Mouse (Mus musculus): ENCODE measurements around the gene Wnk3.

Gene Wnk3

GRCm38 (mm10) chrX:151197778-151198177 is at the start of gene Wnk3:
TSS of gene Wnk3 (plus strand) at chrX:151198078.
- DNase-seq (ENCODE audit: low read depth, low spot score): no peak

DNA sequence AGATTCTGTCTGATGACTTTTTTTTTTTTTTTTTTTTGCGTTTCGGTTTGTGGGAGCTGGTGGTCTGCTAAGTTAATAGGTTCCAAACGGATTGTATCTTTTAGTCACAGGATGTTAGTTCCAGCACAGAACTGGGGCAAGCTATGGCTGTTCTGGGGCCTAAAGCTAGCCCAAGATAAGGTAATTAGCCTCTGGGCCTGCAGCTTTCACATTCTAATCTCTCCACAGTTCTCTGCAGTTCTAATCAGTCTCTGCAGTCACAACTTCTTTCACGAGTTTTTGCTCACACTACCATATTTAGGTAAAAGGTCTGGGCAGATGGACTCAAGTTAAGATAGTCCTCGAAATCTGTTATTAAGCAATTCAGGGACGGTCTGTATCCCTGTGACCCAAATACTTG is 39.5 kb upstream of the Wnk3 start:
- DNase-seq (ENCODE audit: low read depth, low spot score): no peak

GRCm38 (mm10) chrX:151168438-151169131 is 29.3 kb upstream of the Wnk3 start:
- peak; percentile 84 for DNase-seq (ENCODE audit: low read depth, low spot score)

GRCm38 (mm10) chrX:151169261-151169961 is 28.5 kb upstream of the Wnk3 start:
- peak; percentile 92 for DNase-seq (ENCODE audit: low read depth, low spot score)

DNA sequence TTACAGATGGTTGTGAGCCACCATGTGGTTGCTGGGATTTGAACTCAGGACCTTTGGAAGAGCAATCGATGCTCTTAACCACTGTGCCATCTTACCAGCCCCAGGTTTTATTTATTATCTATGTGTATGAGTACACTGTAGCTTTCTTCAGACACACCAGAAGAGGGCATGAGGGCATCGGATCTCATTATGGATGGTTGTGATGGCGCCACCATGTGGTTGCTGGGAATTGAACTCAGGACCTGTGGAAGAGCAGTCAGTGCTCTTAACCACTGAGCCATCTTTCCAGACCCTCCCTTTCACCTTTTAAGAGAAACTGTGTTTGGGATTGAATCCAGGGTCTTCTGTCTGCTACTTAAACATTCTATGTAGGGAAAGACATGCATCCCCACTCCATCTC is 24.7 kb upstream of the Wnk3 start:
- peak; percentile 49 for DNase-seq (ENCODE audit: low read depth, low spot score)

GRCm38 (mm10) chrX:151298329-151298728 is 100.5 kb downstream of the Wnk3 start:
- no peak for DNase-seq (ENCODE audit: low read depth, low spot score)

- peak; percentile 67 for DNase-seq (ENCODE audit: low read depth, low spot score)
Measured at GRCm38 (mm10) chrX:151313732-151314131, 115.9 kb downstream of the Wnk3 start.

- no peak for DNase-seq (ENCODE audit: low read depth, low spot score)
Measured at GRCm38 (mm10) chrX:151333615-151334014, 135.7 kb downstream of the Wnk3 start.

DNA sequence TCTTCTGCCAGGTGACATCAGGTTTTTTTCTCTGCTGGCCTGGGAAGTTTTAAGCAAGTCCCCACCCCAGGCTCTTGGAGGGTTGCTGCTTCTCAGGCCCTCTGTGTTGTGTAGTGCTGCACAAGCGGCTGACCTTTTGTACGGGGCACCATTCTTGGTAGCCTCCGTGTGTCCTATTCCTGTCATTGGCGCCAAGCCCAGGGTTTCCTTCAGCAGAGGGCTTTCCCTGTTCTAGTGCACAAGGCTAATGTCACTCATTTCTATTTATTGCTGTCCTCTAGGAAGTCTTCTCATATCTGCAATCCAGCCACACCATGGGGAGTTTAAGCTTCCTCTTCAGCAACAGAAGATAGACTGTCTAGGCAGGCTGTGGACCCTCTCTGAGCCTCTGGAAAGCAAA is 139.9 kb downstream of the Wnk3 start:
- no peak for DNase-seq (ENCODE audit: low read depth, low spot score)

GRCm38 (mm10) chrX:151343761-151344500 is 146.1 kb downstream of the Wnk3 start, which contains the start of gene Fam120c:
TSS of gene Fam120c (plus strand) at chrX:151344175.
- peak; percentile 79 for DNase-seq (ENCODE audit: low read depth, low spot score)

DNA sequence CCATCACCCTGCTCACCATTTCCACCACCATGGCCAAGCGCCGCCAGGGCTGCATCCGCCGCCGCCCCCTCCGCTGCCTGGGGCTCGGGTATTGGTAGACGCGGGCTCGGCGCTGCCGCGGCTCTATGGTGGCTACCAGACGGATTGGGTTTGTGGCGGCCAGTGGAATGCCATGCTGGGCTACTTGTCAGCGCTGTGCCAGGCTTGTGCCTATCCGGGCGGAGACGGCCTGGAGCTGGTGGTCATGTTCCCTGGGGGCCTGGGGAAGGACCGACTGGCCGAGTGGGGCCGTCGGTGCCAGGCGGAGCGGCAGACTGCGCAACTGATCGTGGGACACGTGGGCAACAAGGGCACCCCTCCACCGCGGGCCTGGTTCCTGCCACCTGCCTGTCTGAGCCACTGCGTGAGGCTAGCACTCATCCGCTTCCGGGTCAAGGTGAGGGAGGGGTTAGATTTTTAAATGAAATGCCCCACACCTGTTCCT is 146.7 kb downstream of the Wnk3 start:
- DNase-seq (ENCODE audit: low read depth, low spot score): peak; percentile 54

- peak; percentile 33 for DNase-seq (ENCODE audit: low read depth, low spot score)
Measured at GRCm38 (mm10) chrX:151345333-151346125, 147.7 kb downstream of the Wnk3 start.

- DNase-seq (ENCODE audit: low read depth, low spot score): no peak
Measured at GRCm38 (mm10) chrX:151347278-151347677, 149.4 kb downstream of the Wnk3 start.

DNA sequence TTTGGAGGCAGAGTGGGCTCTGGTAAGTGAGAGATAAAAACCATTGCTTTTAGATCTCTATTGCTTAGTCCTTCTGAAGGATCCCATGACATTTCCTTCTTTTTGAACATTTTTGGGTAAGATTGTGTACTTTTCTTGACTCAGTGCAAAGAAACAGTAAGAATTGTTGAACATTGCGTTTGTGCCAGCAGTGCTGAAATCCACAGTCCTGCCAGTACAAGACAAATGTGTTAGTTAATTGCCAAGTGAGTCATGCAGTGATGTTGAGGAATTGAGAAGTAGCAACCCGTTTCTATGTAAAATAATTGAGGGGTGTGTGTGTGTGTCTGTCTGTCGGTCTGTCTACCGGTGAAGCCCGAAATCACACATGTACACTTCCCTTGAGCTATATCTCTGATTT is 151.4 kb downstream of the Wnk3 start:
- no peak for DNase-seq (ENCODE audit: low read depth, low spot score)

All from ES-CJ7 (cell line).